Mouse (Mus musculus): ENCODE results near the gene Rnf212b. TPM values are rescaled to one million over a fixed set of nuclear protein-coding genes. Genes with fewer than 3 reads are reported as not detected.

Gene Rnf212b
- total RNA-seq, 2 experiments from 2014 or later: not detected

GRCm38 (mm10) chr14:54865626-54866025 lies 51.7 kb downstream of the Rnf212b start:
- intact Hi-C loops (cut with DNase I): loop anchor here (10.0 kb wide), 1 partner anchor 229 kb away; the partner anchor contains the start of genes Thtpa and Zfhx2
- no peak for DNase-seq

- intact Hi-C loops (cut with DNase I): loop anchor here (10.0 kb wide), 1 partner anchor 229 kb away; the partner anchor contains the start of genes Thtpa and Zfhx2
- no peak for DNase-seq
These were observed 52.3 kb downstream of the Rnf212b start for GRCm38 (mm10) chr14:54866268-54866667.

- no peak for DNase-seq
- intact Hi-C loops (cut with DNase I): loop anchor here (10.0 kb wide), 1 partner anchor 228 kb away; the partner anchor contains the start of genes Thtpa and Zfhx2
These were observed 53.0 kb downstream of the Rnf212b start for GRCm38 (mm10) chr14:54866936-54867335.

GRCm38 (mm10) chr14:54868026-54868425 lies 54.1 kb downstream of the Rnf212b start:
- DNase-seq: no peak
- intact Hi-C loops (cut with DNase I): loop anchor here (10.0 kb wide), 1 partner anchor 227 kb away; the partner anchor contains the start of genes Thtpa and Zfhx2

GRCm38 (mm10) chr14:54870861-54871260 lies 56.9 kb downstream of the Rnf212b start, which contains the start of gene Homez:
Gene Homez, minus strand, starts transcription at chr14:54870961.
- DNase-seq: no peak
- intact Hi-C loops (cut with DNase I): no loop called here

- no peak for DNase-seq
- intact Hi-C loops (cut with DNase I): no loop called here
These were observed 60.2 kb downstream of the Rnf212b start for GRCm38 (mm10) chr14:54874165-54874564.

GRCm38 (mm10) chr14:54875844-54876538 lies 62.0 kb downstream of the Rnf212b start:
- intact Hi-C loops (cut with DNase I): no loop called here
- no peak for DNase-seq

GRCm38 (mm10) chr14:54876539-54877047 lies 62.7 kb downstream of the Rnf212b start:
- intact Hi-C loops (cut with DNase I): no loop called here

GRCm38 (mm10) chr14:54877048-54877715 lies 63.2 kb downstream of the Rnf212b start, which contains the start of gene Ppp1r3e:
Gene Ppp1r3e, minus strand, starts transcription at chr14:54877550.
- DNase-seq: peak; percentile 70 to 73
- intact Hi-C loops (cut with DNase I): no loop called here

More at GRCm38 (mm10) chr14:54876539-54877047, 62.7 kb downstream of the Rnf212b start:
- peak; percentile 91 to 92 for DNase-seq

GRCm38 (mm10) chr14:54883154-54884021 lies 69.4 kb downstream of the Rnf212b start, which contains the start of the genes Bcl2l2 and Gm20521:
Gene Bcl2l2, plus strand, starts transcription at chr14:54883377.
Gene Gm20521, plus strand, starts transcription at chr14:54883441.
- DNase-seq: peak; percentile 82 to 87
- intact Hi-C loops (cut with DNase I): no loop called here

GRCm38 (mm10) chr14:54884022-54884712 lies 70.2 kb downstream of the Rnf212b start:
- DNase-seq: no peak
- intact Hi-C loops (cut with DNase I): no loop called here

- DNase-seq: no peak
- intact Hi-C loops (cut with DNase I): no loop called here
These were observed 71.4 kb downstream of the Rnf212b start for GRCm38 (mm10) chr14:54885309-54885708.

GRCm38 (mm10) chr14:54892200-54892599 lies 78.3 kb downstream of the Rnf212b start, which contains the start of gene Pabpn1:
Gene Pabpn1, plus strand, starts transcription at chr14:54892500.
- DNase-seq: no peak
- intact Hi-C loops (cut with DNase I): no loop called here

- DNase-seq: peak; percentile 95 to 96
- intact Hi-C loops (cut with DNase I): no loop called here
These were observed 79.8 kb downstream of the Rnf212b start for GRCm38 (mm10) chr14:54893651-54894181.

GRCm38 (mm10) chr14:54894296-54895151 lies 80.6 kb downstream of the Rnf212b start:
- intact Hi-C loops (cut with DNase I): no loop called here
- DNase-seq: peak; percentile 71 to 76

- no peak for DNase-seq
- intact Hi-C loops (cut with DNase I): no loop called here
These were observed 83.5 kb downstream of the Rnf212b start for GRCm38 (mm10) chr14:54897445-54897844.

- intact Hi-C loops (cut with DNase I): loop anchor here (2.0 to 5.0 kb wide), 2 partner anchors 114 to 202 kb away; partner anchors contain the start of gene Ngdn
- DNase-seq: peak; percentile 56 to 75
These were observed 86.4 kb downstream of the Rnf212b start for GRCm38 (mm10) chr14:54900383-54900782.

- DNase-seq: no peak
- intact Hi-C loops (cut with DNase I): loop anchor here (5.0 kb wide), 1 partner anchor 199 kb away; no protein-coding TSS in a partner anchor
These were observed 89.7 kb downstream of the Rnf212b start for GRCm38 (mm10) chr14:54903641-54904040.
